Mouse (Mus musculus) CH12.LX (cell line): ENCODE data around the gene Olfr1469. TPM values are rescaled to one million over a fixed set of nuclear protein-coding genes. Genes with fewer than 3 reads are reported as not detected.
"Not testable (repeated sequence)": the region's sequence is repeated elsewhere in the genome, so short reads cannot be mapped to it uniquely, and the experiment has no call there.

Experiments
- DNase-seq: peaks from one replicate; pipeline ENCODE4 v3.0.0-alpha.2; 2013; ENCODE audit errors: extremely low read depth
- H3K27ac ChIP-seq: 2 replicates; pipeline ENCODE4 v1.5.1; 2012; ENCODE audit warnings: low read depth, mild to moderate bottlenecking, control low read depth, moderate library complexity; ENCODE audit not compliant: insufficient read depth
- H3K27me3 ChIP-seq: replicated peaks from 2 replicates; pipeline ENCODE3; 2012; ENCODE audit warnings: inconsistent platforms
- H3K36me3 ChIP-seq, 2 experiments: replicated peaks in 1 of 2; 2 replicates each; pipeline versions ENCODE3 to v1.6.1; 2012; ENCODE audit warnings: inconsistent platforms in 1 of 2, low read length in 1 of 2, mild to moderate bottlenecking in 1 of 2, mixed read lengths in 1 of 2, moderate library complexity in 1 of 2; ENCODE audit not compliant: control insufficient read depth in 1 of 2, insufficient read depth in 1 of 2
- H3K4me1 ChIP-seq, 2 experiments: 2 replicates each; pipeline ENCODE4 v1.6.1; 2012; ENCODE audit warnings: inconsistent platforms in 1 of 2, moderate library complexity in 1 of 2; ENCODE audit not compliant: insufficient read depth in 2 of 2, control insufficient read depth in 1 of 2
- H3K4me2 ChIP-seq: 2 replicates; pipeline ENCODE4 v1.6.1; 2012; ENCODE audit warnings: low read depth, mild to moderate bottlenecking, control low read depth; ENCODE audit not compliant: poor library complexity, insufficient read depth, severe bottlenecking
- H3K4me3 ChIP-seq, 3 experiments: fragments of 150-350 bp in 1 of 3; sonication (generic) in 1 of 3; replicated peaks in 1 of 3; 2 replicates each; pipeline versions ENCODE3 to v1.5.1; 2011 to 2012; ENCODE audit warnings: low read depth in 2 of 3, low read length in 2 of 3, mild to moderate bottlenecking in 2 of 3, moderate library complexity in 2 of 3, control low read depth in 1 of 3, improper control_type of control experiment in 1 of 3, inconsistent platforms in 1 of 3, mixed read lengths in 1 of 3; ENCODE audit not compliant: poor library complexity in 1 of 3
- H3K79me2 ChIP-seq: replicated peaks from 2 replicates; pipeline ENCODE4 v1.6.1; 2012; ENCODE audit warnings: mild to moderate bottlenecking, moderate library complexity; ENCODE audit not compliant: control insufficient read depth, poor library complexity, insufficient read depth, severe bottlenecking; ENCODE audit errors: extremely low read depth
- H3K9ac ChIP-seq: 2 replicates; pipeline ENCODE4 v1.6.1; 2012; ENCODE audit warnings: low read depth, mild to moderate bottlenecking, control low read depth, moderate library complexity; ENCODE audit not compliant: insufficient read depth
- H3K9me3 ChIP-seq: replicated peaks from 2 replicates; pipeline ENCODE3; 2012; ENCODE audit warnings: low read length, inconsistent platforms, mixed read lengths
- BHLHE40 ChIP-seq: IDR thresholded peaks from 2 replicates; pipeline ENCODE4 v1.6.1; 2011; ENCODE audit warnings: mild to moderate bottlenecking, low read depth, low read length, improper control_type of control experiment
- CHD1 ChIP-seq: IDR thresholded peaks from 2 replicates; pipeline ENCODE4 v1.6.1; 2012; ENCODE audit warnings: low read depth, low read length, improper control_type of control experiment, inconsistent platforms
- CTCF ChIP-seq, 2 experiments: IDR thresholded peaks in 1 of 2; conservative IDR thresholded peaks in 1 of 2; 2 replicates each; pipeline ENCODE4 v1.5.1; 2011 to 2012; ENCODE audit warnings: low read depth in 2 of 2, low read length in 2 of 2, improper control_type of control experiment in 1 of 2, inconsistent platforms in 1 of 2, mild to moderate bottlenecking in 1 of 2, moderate library complexity in 1 of 2
- E2F4 ChIP-seq: IDR thresholded peaks from 2 replicates; pipeline ENCODE4 v1.6.1; 2011; ENCODE audit warnings: low read depth, low read length, improper control_type of control experiment; ENCODE audit not compliant: insufficient replicate concordance
- GABPA ChIP-seq: IDR thresholded peaks from 2 replicates; pipeline ENCODE4 v1.6.1; 2012; ENCODE audit warnings: low read depth, low read length, improper control_type of control experiment, inconsistent platforms; ENCODE audit not compliant: insufficient replicate concordance
- MAFK ChIP-seq: IDR thresholded peaks from 2 replicates; pipeline ENCODE4 v1.6.1; 2011; ENCODE audit warnings: low read length, improper control_type of control experiment; ENCODE audit not compliant: insufficient replicate concordance
- MEF2A ChIP-seq: IDR thresholded peaks from 2 replicates; pipeline ENCODE4 v1.6.1; 2014; ENCODE audit warnings: low read depth, mild to moderate bottlenecking, inconsistent platforms, low read length, improper control_type of control experiment, borderline replicate concordance
- MXI1 ChIP-seq: IDR thresholded peaks from 2 replicates; pipeline ENCODE4 v1.6.1; 2011; ENCODE audit warnings: mild to moderate bottlenecking, low read depth, low read length, improper control_type of control experiment
- PAX5 ChIP-seq: IDR thresholded peaks from 2 replicates; pipeline ENCODE4 v1.6.1; 2012; ENCODE audit warnings: low read length, inconsistent platforms, mixed read lengths
- POLR2A ChIP-seq: IDR thresholded peaks from 2 replicates; pipeline ENCODE4 v1.6.1; 2011; ENCODE audit warnings: low read depth, mild to moderate bottlenecking, improper control_type of control experiment, low read length
- RAD21 ChIP-seq: IDR thresholded peaks from 2 replicates; pipeline ENCODE4 v1.6.1; 2011; ENCODE audit warnings: low read depth, mild to moderate bottlenecking, low read length, improper control_type of control experiment, moderate library complexity
- SIN3A ChIP-seq: IDR thresholded peaks from 2 replicates; pipeline ENCODE4 v1.6.1; 2012; ENCODE audit warnings: low read length, improper control_type of control experiment, inconsistent platforms
- TCF12 ChIP-seq: IDR thresholded peaks from 2 replicates; pipeline ENCODE4 v1.6.1; 2014; ENCODE audit warnings: low read depth, mild to moderate bottlenecking, inconsistent platforms, low read length, improper control_type of control experiment
- UBTF ChIP-seq: IDR thresholded peaks from 2 replicates; pipeline ENCODE4 v1.6.1; 2012; ENCODE audit warnings: low read depth, mild to moderate bottlenecking, inconsistent platforms, low read length, improper control_type of control experiment, moderate library complexity
- USF2 ChIP-seq: conservative IDR thresholded peaks from 2 replicates; pipeline ENCODE4 v1.6.1; 2011; ENCODE audit warnings: low read depth, low read length, improper control_type of control experiment
- ZC3H11A ChIP-seq: IDR thresholded peaks from 2 replicates; pipeline ENCODE4 v1.6.1; 2012; ENCODE audit warnings: low read depth, mild to moderate bottlenecking, inconsistent platforms, low read length, improper control_type of control experiment
- ZKSCAN1 ChIP-seq: IDR thresholded peaks from 2 replicates; pipeline ENCODE4 v1.6.1; 2012; ENCODE audit warnings: low read depth, inconsistent platforms, low read length, improper control_type of control experiment, borderline replicate concordance
- ZMIZ1 ChIP-seq: IDR thresholded peaks from 2 replicates; pipeline ENCODE4 v1.6.1; 2012; ENCODE audit warnings: low read depth, mild to moderate bottlenecking, inconsistent platforms, low read length, improper control_type of control experiment
- ZNF384 ChIP-seq: IDR thresholded peaks from 2 replicates; pipeline ENCODE4 v1.6.1; 2012; ENCODE audit warnings: low read depth, low read length, improper control_type of control experiment, inconsistent platforms
- dilution Hi-C: fragments of 300-500 bp; cut with MboI; formaldehyde crosslinking; loops from 2 replicates; pipeline ENCODE4 v1.14.3; 2020; ENCODE audit warnings: low sequenced_read_pairs; ENCODE audit not compliant: extremely low pct_unique_long_range_greater_than_20kb, extremely low pct_ligation_motif_present
- in situ Hi-C: fragments of 300-500 bp; cut with MboI; formaldehyde crosslinking; loops from 3 replicates; pipeline ENCODE4 v1.14.3; 2019; ENCODE audit warnings: low sequenced_read_pairs, low pct_ligation_motif_present, low pct_unique_long_range_greater_than_20kb, mixed read lengths
- polyA plus RNA-seq: library from polyadenylated mRNA; unstranded; fragments of >175 nt; gene quantifications from 2 replicates; pipeline ENCODE4 v1.2.1, GENCODE M21; 2012; ENCODE audit warnings: low read depth; ENCODE audit not compliant: insufficient read length
- total RNA-seq, 2 experiments: library from RNA; depleted of rRNA; stranded (reverse); fragments of 300-350 nt in 1 of 2; fragments of >200 nt in 1 of 2; gene quantifications; 2 replicates each; pipeline ENCODE4 v1.2.3; 2012 to 2014

The Olfr1469 gene
- total RNA-seq (2012; rRNA removed) = not detected in 2 replicates
- not detected in 2 replicates for total RNA-seq (2014; rRNA removed)
- not detected in 2 replicates for polyA plus RNA-seq

- no peaks in the 10 kb centered on the region for H3K79me2 ChIP-seq
- no peak within 1 kb of the TSS for H3K9ac ChIP-seq
- H3K4me3 ChIP-seq = no peak within 1 kb of the TSS
- H3K9me3 ChIP-seq = no peaks in the 10 kb centered on the region
- no peak within 1 kb of the TSS for H3K27ac ChIP-seq
- no peaks in the 10 kb centered on the region for H3K4me1 ChIP-seq
- dilution Hi-C loops (no loop called here), in situ Hi-C loops (no loop called here)
- TF ChIP-seq ZNF384 (no peak), MAFK (no peak), BHLHE40 (no peak), ZMIZ1 (no peak), ZC3H11A (no peak), E2F4 (no peak), MXI1 (no peak), POLR2A (no peak), CTCF (conservative IDR thresholded peaks at IDR 0.05 in 1 of 2, IDR thresholded peaks at IDR 0.05 in 1 of 2; ENCODE audit: low read depth in 2 of 2, low read length in 2 of 2) (no peak), GABPA (no peak), USF2 (no peak), UBTF (no peak), ZKSCAN1 (no peak), RAD21 (no peak), SIN3A (no peak)
- no peak within 1 kb of the TSS for H3K4me2 ChIP-seq
- no peaks in the 10 kb centered on the region for H3K27me3 ChIP-seq
- no peaks in the 10 kb centered on the region for H3K36me3 ChIP-seq
- no peak for DNase-seq
These were observed at the start of gene Olfr1469 for GRCm38 (mm10) chr19:13407549-13407948. Gene Olfr1469, plus strand, starts transcription at chr19:13407849.

GRCm38 (mm10) chr19:13361936-13362335, 45.7 kb upstream of the Olfr1469 start, which contains the start of gene Olfr1467:
Gene Olfr1467, plus strand, starts transcription at chr19:13362236.
- H3K9me3 ChIP-seq = peaks cover 1% of the 10 kb centered on the region
- dilution Hi-C loops (no loop called here), in situ Hi-C loops (no loop called here)
- no peak within 1 kb of the TSS for H3K27ac ChIP-seq
- H3K36me3 ChIP-seq = no peaks in the 10 kb centered on the region
- no peak within 1 kb of the TSS for H3K9ac ChIP-seq
- no peaks in the 10 kb centered on the region for H3K4me1 ChIP-seq
- no peaks in the 10 kb centered on the region for H3K27me3 ChIP-seq
- TF ChIP-seq TCF12 (no peak), ZNF384 (no peak), PAX5 (no peak), MEF2A (no peak), CHD1 (no peak)
- DNase-seq = no peak
- no peak within 1 kb of the TSS for H3K4me2 ChIP-seq
- no peaks in the 10 kb centered on the region for H3K79me2 ChIP-seq
- H3K4me3 ChIP-seq = no peak within 1 kb of the TSS

GRCm38 (mm10) chr19:13443109-13443508, 35.5 kb downstream of the Olfr1469 start, which contains the start of gene Olfr1471:
Gene Olfr1471, plus strand, starts transcription at chr19:13443409.
- H3K27ac ChIP-seq, H3K4me2 ChIP-seq, in situ Hi-C loops, H3K27me3 ChIP-seq, DNase-seq, H3K36me3 ChIP-seq, H3K79me2 ChIP-seq, H3K9ac ChIP-seq, H3K4me1 ChIP-seq, H3K4me3 ChIP-seq, H3K9me3 ChIP-seq, dilution Hi-C loops: not testable (repeated sequence)
